Mouse (Mus musculus) intestine, embryonic 14.5 days (tissue): ENCODE measurements at regions not wholly inside any gene's neighbourhood (a gene's known extent, or its start where the extent isn't known, plus 50 kb on each side); places are given as distances from the start of the nearest gene placed in this dataset.

ENCODE experiments used
- ATAC-seq: fragments of 200-750 bp; cut with Nextera tagmentation; replicated peaks from 2 replicates; pipeline ENCODE4 v1.8.0; 2017; ENCODE audit warnings: low read depth, moderate number of reproducible peaks, moderate TSS enrichment, moderate library complexity; ENCODE audit not compliant: low FRiP score, low TSS enrichment
- DNase-seq: peaks from one replicate; pipeline ENCODE4 v3.0.0-alpha.2; 2018; ENCODE audit warnings: low spot score
- H3K27ac ChIP-seq: fragments of 300-500 bp; sonication (generic); 2 replicates; pipeline ENCODE4 v1.5.1; 2014; ENCODE audit warnings: low read depth, mild to moderate bottlenecking, control low read depth
- H3K27me3 ChIP-seq: fragments of 300-500 bp; sonication (generic); replicated peaks from 2 replicates; pipeline ENCODE4 v1.6.1; 2014; ENCODE audit warnings: low read length, control low read depth; ENCODE audit not compliant: control insufficient read depth, insufficient read depth
- H3K36me3 ChIP-seq: fragments of 300-500 bp; sonication (generic); 2 replicates; pipeline ENCODE4 v1.6.1; 2014; ENCODE audit warnings: low read length, control low read depth; ENCODE audit not compliant: control insufficient read depth, insufficient read depth
- H3K4me1 ChIP-seq: fragments of 300-500 bp; sonication (generic); replicated peaks from 2 replicates; pipeline ENCODE4 v1.6.1; 2014; ENCODE audit warnings: low read length, control low read depth, mixed read lengths; ENCODE audit not compliant: control insufficient read depth, insufficient read depth
- H3K4me2 ChIP-seq: fragments of 300-500 bp; sonication (generic); 2 replicates; pipeline ENCODE4 v1.6.1; 2014; ENCODE audit warnings: low read length
- H3K4me3 ChIP-seq: fragments of 300-500 bp; sonication (generic); 2 replicates; pipeline ENCODE4 v1.5.1; 2014; ENCODE audit warnings: low read depth, low read length, control low read depth, mixed read lengths
- H3K9ac ChIP-seq: fragments of 300-500 bp; sonication (generic); 2 replicates; pipeline ENCODE4 v1.6.1; 2014; ENCODE audit warnings: mild to moderate bottlenecking, low read length
- H3K9me3 ChIP-seq: fragments of 300-500 bp; sonication (generic); 2 replicates; pipeline ENCODE4 v1.6.1; 2016; ENCODE audit warnings: low read length, control low read depth; ENCODE audit not compliant: control insufficient read depth
- WGBS: fragments of 180-500 bp; shearing (Covaris S2); extraction: QIAGEN DNeasy Blood & Tissue Kit; methylation state at CpG from one replicate; pipeline ENCODE4 v1.1.7; 2014; 5-methylcytosine and 5-hydroxymethylcytosine counted together

DNA sequence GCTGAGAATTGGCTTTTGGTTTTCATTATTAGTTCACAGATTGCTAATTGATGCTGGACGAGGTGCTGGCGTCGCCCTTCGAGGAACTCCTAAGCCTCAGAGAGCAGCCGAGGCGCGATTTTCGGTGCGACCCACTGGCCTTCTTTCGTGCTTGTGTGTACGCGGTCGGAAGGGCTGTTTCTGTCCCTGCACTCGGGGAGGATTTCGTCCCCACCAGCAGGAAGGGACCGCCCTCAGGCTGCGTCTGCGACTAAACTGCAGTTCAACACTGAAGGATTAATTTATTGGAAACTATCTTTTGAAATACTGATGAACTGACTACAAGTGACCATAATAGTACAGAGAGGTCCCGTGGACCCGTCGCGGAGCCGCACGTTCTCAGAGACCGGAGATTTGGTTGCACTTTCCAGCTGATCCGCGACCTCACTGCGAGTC lies 228.4 kb upstream of the Sall1 start:
- no peak for ATAC-seq
- peak overlapping the region; percentile 30 for H3K4me3 ChIP-seq
- no peak overlapping the region for H3K9ac ChIP-seq
- peak; percentile 72 for DNase-seq
- no peaks in the 10 kb centered on the region for H3K9me3 ChIP-seq
- H3K27ac ChIP-seq: no peak overlapping the region
- H3K36me3 ChIP-seq: no peaks in the 10 kb centered on the region
- H3K4me2 ChIP-seq: peak overlapping the region; percentile 71
- 1% methylated on average over 28 of the region's 28 CpGs for WGBS
- H3K27me3 ChIP-seq: peaks cover 18% of the 10 kb centered on the region; the same call in 1 of the 2 replicates
- H3K4me1 ChIP-seq: no peaks in the 10 kb centered on the region

DNA sequence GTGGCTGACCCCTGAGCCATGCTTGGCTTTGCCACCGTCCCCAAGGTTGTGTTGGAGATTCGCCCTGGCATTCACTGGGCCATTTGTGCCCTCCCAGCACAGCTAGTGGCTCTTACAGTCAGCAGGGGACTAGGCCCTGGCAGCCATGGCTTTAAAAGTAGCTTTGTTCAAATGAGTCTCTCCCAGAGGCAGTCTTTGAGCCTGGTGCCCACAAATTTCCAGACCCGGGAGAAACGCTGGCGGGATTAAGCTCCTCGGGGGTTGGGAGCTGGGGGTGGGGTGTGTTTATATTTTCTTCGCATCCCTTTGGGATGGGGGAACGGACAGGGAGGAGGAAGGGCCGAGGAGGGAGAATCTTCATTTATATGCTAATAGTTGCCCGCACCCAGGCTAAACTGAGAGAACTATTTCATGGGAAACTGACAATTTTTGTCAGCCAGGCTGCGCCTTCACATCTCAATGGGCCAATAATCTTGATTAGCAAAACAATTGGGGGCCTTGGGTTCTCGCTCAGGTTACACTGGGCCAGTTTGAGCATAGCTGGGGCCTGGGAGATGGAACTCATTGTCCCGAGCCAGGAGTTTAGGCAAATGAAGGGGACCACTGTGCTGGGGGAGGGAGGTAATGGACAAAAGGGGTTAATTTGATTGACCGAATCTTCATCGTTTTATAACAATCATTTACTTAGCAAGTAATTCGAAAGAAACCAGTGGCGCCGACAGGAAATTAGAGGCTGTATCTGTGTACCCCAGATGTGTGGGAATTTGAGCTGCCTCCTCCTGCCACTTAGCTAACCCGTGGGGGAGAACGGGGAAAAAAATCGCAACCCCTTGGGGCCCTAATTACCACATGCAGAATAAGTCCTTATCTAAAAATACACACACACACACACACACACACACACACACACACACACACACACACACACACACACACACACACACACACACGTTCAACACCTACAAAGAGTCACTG lies 227.7 kb upstream of the Sall1 start:
- 19% methylated on average over 22 of the region's 22 CpGs for WGBS

DNA sequence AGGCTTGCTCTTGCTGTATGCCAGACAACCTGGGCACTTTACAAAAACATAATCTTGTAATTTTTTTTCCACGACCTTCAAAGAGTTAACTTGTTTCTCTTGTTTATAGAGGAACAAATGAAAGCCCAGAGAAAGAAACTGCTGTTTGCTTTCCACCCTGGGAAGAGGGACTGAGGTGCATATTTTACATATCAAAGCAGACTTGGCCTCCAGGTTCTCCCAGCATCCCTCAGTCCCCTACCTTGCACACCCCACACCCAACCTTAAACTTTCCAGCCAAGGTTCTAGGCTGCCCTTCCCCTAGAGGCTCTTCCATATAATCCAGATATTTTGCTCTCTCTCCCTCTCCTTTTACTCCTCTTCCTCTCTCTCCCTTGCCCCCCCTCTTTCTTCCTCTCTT lies 226.0 kb upstream of the Sall1 start:
- 33% methylated on average over 1 of the region's 1 CpGs for WGBS
- Histone ChIP-seq H3K36me3 (no peaks in the 10 kb centered on the region), H3K27me3 (peaks cover 18% of the 10 kb centered on the region; the same call in 1 of the 2 replicates), H3K9me3 (no peaks in the 10 kb centered on the region), H3K9ac (no peak overlapping the region), H3K4me2 (no peak overlapping the region), H3K27ac (no peak overlapping the region), H3K4me1 (no peaks in the 10 kb centered on the region), H3K4me3 (no peak overlapping the region)
- no peak for ATAC-seq
- DNase-seq: no peak

More for the DNA sequence above, 227.7 kb upstream of the Sall1 start:
- Histone ChIP-seq H3K27me3 (peaks cover 18% of the 10 kb centered on the region; the same call in 1 of the 2 replicates), H3K4me3 (peak overlapping the region; percentile 30), H3K9ac (no peak overlapping the region), H3K4me2 (peak overlapping the region; percentile 71), H3K27ac (no peak overlapping the region), H3K9me3 (no peaks in the 10 kb centered on the region), H3K4me1 (no peaks in the 10 kb centered on the region), H3K36me3 (no peaks in the 10 kb centered on the region)
- DNase-seq: no peak
- ATAC-seq: no peak

- 57% methylated on average over 15 of the region's 15 CpGs for WGBS
- Histone ChIP-seq H3K27ac (no peak overlapping the region), H3K4me1 (no peaks in the 10 kb centered on the region), H3K4me2 (no peak overlapping the region), H3K4me3 (no peak overlapping the region), H3K9ac (no peak overlapping the region), H3K36me3 (no peaks in the 10 kb centered on the region), H3K9me3 (no peaks in the 10 kb centered on the region), H3K27me3 (no peaks in the 10 kb centered on the region)
- DNase-seq: no peak
- no peak for ATAC-seq
These were observed 217.3 kb upstream of the Sall1 start for GRCm38 (mm10) chr8:89261163-89261812.

GRCm38 (mm10) chr8:89259881-89260280 lies 215.9 kb upstream of the Sall1 start:
- ATAC-seq: no peak
- H3K4me1 ChIP-seq: no peaks in the 10 kb centered on the region
- no peak overlapping the region for H3K9ac ChIP-seq
- H3K9me3 ChIP-seq: no peaks in the 10 kb centered on the region
- H3K27ac ChIP-seq: no peak overlapping the region
- 63% methylated on average over 5 of the region's 5 CpGs for WGBS
- H3K27me3 ChIP-seq: no peaks in the 10 kb centered on the region
- no peak overlapping the region for H3K4me2 ChIP-seq
- H3K4me3 ChIP-seq: no peak overlapping the region
- no peaks in the 10 kb centered on the region for H3K36me3 ChIP-seq
- DNase-seq: no peak

DNA sequence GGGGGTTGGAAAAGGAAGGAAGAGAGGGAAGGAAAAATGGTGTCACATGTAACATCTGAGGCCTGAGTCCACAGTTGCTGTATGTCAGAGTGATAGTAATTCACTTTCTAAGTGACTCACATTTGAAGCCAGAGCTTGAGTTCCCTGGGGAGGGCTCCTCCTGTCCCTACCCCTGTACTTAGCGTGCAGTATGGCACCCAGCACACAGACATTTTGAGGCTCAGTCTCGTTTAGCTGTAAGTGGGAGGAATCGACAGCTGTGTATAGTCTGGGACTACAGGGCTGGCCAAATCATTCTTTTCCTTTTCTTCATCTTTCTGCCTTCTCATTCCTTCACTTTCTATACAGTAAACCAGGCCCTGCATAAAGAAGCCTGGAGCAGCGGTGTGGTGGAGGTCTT lies 202.4 kb upstream of the Sall1 start:
- ATAC-seq: no peak
- H3K27me3 ChIP-seq: peaks cover 6% of the 10 kb centered on the region; the same call in 1 of the 2 replicates
- no peak overlapping the region for H3K27ac ChIP-seq
- DNase-seq: no peak
- H3K4me1 ChIP-seq: no peaks in the 10 kb centered on the region; the same call in 1 of the 2 replicates
- 74% methylated on average over 4 of the region's 4 CpGs for WGBS
- H3K4me3 ChIP-seq: no peak overlapping the region
- H3K9me3 ChIP-seq: no peaks in the 10 kb centered on the region
- H3K4me2 ChIP-seq: no peak overlapping the region
- no peak overlapping the region for H3K9ac ChIP-seq
- no peaks in the 10 kb centered on the region for H3K36me3 ChIP-seq

DNA sequence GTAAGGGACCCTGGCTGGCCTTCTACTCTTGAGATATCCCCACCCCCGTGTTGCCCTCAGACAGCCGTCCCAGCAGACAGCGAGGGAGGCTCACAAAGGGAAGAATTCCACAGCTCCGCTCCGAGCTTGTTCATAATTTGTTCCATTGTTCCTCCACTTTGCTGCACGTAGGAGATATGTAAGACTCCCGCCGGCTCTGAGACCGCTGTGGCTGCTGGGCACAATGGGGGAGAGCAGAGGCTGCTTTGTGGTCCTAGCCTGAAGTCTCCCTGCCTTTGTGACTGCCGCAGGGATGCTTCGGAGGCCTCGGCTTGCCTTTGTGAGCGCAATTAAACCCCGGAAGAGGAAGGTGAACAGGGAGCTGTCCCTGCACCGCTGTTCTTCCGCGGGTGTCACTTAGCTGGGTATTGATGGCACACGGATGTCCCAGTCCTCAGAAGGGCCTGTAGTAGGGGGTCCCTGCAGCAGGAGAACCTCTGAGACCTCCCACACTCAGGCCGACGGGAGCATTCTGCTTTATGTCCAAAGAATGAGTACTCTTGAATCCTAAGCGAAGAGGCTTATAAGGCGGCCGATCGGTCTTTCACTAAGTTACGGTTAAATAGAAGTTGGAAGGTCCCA lies 201.3 kb upstream of the Sall1 start:
- peak overlapping the region; percentile 13; the same call in 1 of the 2 replicates for H3K4me3 ChIP-seq
- no peaks in the 10 kb centered on the region for H3K36me3 ChIP-seq

GRCm38 (mm10) chr8:89241686-89242085 lies 197.7 kb upstream of the Sall1 start:
- ATAC-seq (no peak), DNase-seq (no peak)
- Histone ChIP-seq H3K4me3 (no peak overlapping the region), H3K4me2 (no peak overlapping the region), H3K27ac (no peak overlapping the region), H3K36me3 (no peaks in the 10 kb centered on the region), H3K9me3 (no peaks in the 10 kb centered on the region), H3K9ac (no peak overlapping the region), H3K27me3 (peaks cover 6% of the 10 kb centered on the region; the same call in 1 of the 2 replicates), H3K4me1 (no peaks in the 10 kb centered on the region; the same call in 1 of the 2 replicates)
- 25% methylated on average over 5 of the region's 5 CpGs for WGBS

More for the DNA sequence above, 201.3 kb upstream of the Sall1 start:
- peaks cover 6% of the 10 kb centered on the region; the same call in 1 of the 2 replicates for H3K27me3 ChIP-seq
- 26% methylated on average over 25 of the region's 25 CpGs for WGBS
- no peak overlapping the region for H3K9ac ChIP-seq
- DNase-seq (peak; percentile 63), ATAC-seq (no peak)
- no peak overlapping the region for H3K27ac ChIP-seq
- H3K4me2 ChIP-seq: peak overlapping the region; percentile 44
- H3K4me1 ChIP-seq: no peaks in the 10 kb centered on the region; the same call in 1 of the 2 replicates
- no peaks in the 10 kb centered on the region for H3K9me3 ChIP-seq
